ENCODE assay signal across 8 mouse cellular contexts in the genomic region with DNA sequence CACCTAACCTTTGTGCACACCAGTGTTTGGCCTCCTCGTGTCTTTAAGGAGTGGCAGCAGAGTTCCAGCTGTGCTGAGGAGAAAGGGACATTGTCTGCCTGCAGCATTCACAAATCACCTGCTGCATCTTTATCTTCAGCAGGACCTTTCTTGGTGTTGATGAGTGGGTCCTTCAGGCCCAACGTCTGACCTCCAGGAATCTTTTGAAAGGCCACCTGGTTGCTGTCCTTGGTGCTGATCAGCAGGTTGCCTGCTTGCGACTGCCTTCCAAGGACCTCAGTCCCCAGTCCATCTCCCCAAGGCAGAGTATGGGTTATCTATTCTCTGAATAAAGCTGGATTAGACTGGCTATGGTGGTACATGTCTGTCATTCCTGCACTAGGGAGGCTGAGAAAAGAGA. TPM values are rescaled to one million over a fixed set of nuclear protein-coding genes. Genes with fewer than 3 reads are reported as not detected.
DNase-seq lines count a peak whose midpoint lies in the region.

No protein-coding gene starts in this region.

- intact Hi-C loops in left cerebral cortex, postnatal 25 days (cut with DNase I): no loop called here

- peak; percentile 41 for DNase-seq in heart, postnatal 4 days
- DNase-seq in heart, adult 11 months: no peak
- DNase-seq in B cell, adult 2 months: peak; percentile 12 to 16
- DNase-seq in embryo, embryonic 11 days: peak; percentile 59
- peak; percentile 55 for DNase-seq in lung, postnatal 14 days
- no peak for DNase-seq in left cerebral cortex, adult 9 months (ENCODE audit: low spot score in 2 of 2)
- DNase-seq in left cerebral cortex, postnatal 25 days (ENCODE audit: low spot score in 2 of 2): no peak
- DNase-seq in cerebellum, postnatal 25 days: no peak

RNA-seq across cellular contexts. Expression of a gene that starts 10.0 kb away (rescaled TPM):
- under 1 TPM; 0.62 to 0.63 TPM for total RNA-seq in heart, postnatal 4 days (2021)
- 100 to 1,000 TPM; 199 to 208 TPM for total RNA-seq in left cerebral cortex, postnatal 25 days (2021)

Comparison
In these comparisons a context has a peak if more than half of its experiments do, and no peak if none do; other contexts are left out.
1. DNase-seq: peak in heart, postnatal 4 days (single experiment), B cell, adult 2 months (2 of 2), embryo, embryonic 11 days (single experiment) and lung, postnatal 14 days (single experiment); none in heart, adult 11 months (single experiment), left cerebral cortex, adult 9 months (0 of 2), left cerebral cortex, postnatal 25 days (0 of 2) and cerebellum, postnatal 25 days (0 of 2).
2. RNA of a gene that starts 10.0 kb away (total RNA-seq): 199 to 208 TPM in left cerebral cortex, postnatal 25 days; 0.62 to 0.63 TPM in heart, postnatal 4 days; every median in the first group is over 100 times any median in the second.